Comparison of ENCODE assay signal across 22 mouse cellular contexts in the genomic region with DNA sequence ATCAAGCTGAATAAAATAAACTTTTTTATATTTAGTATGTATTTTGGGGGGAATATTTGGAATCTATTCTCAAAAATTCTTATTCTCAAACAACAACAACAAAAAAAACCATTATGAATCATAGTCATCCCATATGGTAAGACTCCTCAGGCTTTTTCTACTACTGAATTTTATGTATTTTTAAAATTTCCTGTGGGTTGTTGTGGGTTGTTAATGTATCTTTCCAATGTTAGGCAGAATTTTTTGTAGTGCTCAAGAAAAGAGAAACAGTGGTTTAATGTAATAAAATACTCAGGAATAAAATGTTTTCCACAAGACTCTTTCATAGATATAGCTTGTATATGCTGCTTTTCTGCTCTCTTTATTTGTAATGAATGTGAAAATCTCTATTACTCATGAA.
DNase-seq lines count a peak whose midpoint lies in the region; ATAC-seq lines count a peak whose summit lies in the region.
"Had no signal": no experiment of that assay in that cellular context is flagged by ENCODE, and none has a peak within 500 bp of the region (broad histone marks: within the 10 kb centered on the region; RNA-seq: fewer than 3 reads in every experiment).

No protein-coding gene starts in this region.

- DNase-seq in frontal cortex, postnatal 25 days (ENCODE audit: low spot score in 2 of 2), result no peak
- DNase-seq in brain, adult 2 months (ENCODE audit: low read depth, low spot score), result peak; percentile 14
- DNase-seq in telencephalon, adult 2 months (ENCODE audit: low read depth, low spot score), result peak; percentile 47
- no peak for DNase-seq in midbrain, embryonic 11.5 days (ENCODE audit: low spot score, missing footprints)
- DNase-seq in right cerebral cortex, postnatal 10 days (ENCODE audit: low spot score in 2 of 2), result no peak
- DNase-seq: adrenal gland, adult 2 months; adrenal gland, adult 8-10 months; adrenal gland, postnatal 10 days; adrenal gland, postnatal 14 days; adrenal gland, postnatal 25 days; adrenal gland, postnatal 36 days; B cell, adult 2 months; cerebellum, adult 11 months; cerebellum, adult 11-12 months; cerebellum, adult 18-20 months; cerebellum, adult 2 months had no signal

- no peaks in the 10 kb centered on the region for H3K36me3 ChIP-seq in midbrain, embryonic 11.5 days (ENCODE audit: control insufficient read depth, insufficient read depth, low read length)
- H3K36me3 ChIP-seq: G1E had no signal

- H3K9me3 ChIP-seq in midbrain, embryonic 11.5 days (ENCODE audit: control insufficient read depth, low read length), result no peaks in the 10 kb centered on the region
- H3K9me3 ChIP-seq: G1E had no signal

- no peak overlapping the region for H3K4me2 ChIP-seq in midbrain, embryonic 11.5 days

- no peaks in the 10 kb centered on the region for H3K27me3 ChIP-seq in midbrain, embryonic 11.5 days (ENCODE audit: control insufficient read depth, insufficient read depth, low read length)
- H3K27me3 ChIP-seq: CH12.LX, Patski had no signal

- H3K9ac ChIP-seq in midbrain, embryonic 11.5 days (ENCODE audit: low read length), result no peak overlapping the region

- H3K4me3 ChIP-seq in midbrain, embryonic 11.5 days (ENCODE audit: low read depth, low read length), result no peak overlapping the region

- no peaks in the 10 kb centered on the region for H3K4me1 ChIP-seq in midbrain, embryonic 11.5 days (ENCODE audit: control insufficient read depth, insufficient read depth, low read length)

- ATAC-seq in frontal cortex, adult (ENCODE audit: low TSS enrichment), result peak; percentile 91
- no peak for ATAC-seq in midbrain, embryonic 11.5 days (ENCODE audit: low FRiP score)
- ATAC-seq: activated CD4-positive, CD25-positive, alpha-beta regulatory T cell, adult 4 months; CD4-positive, CD25-positive, alpha-beta regulatory T cell, adult 4 months; Patski had no signal

- H3K27ac ChIP-seq in midbrain, embryonic 11.5 days (ENCODE audit: low read depth, low read length), result no peak overlapping the region

Comparison
In these comparisons a context has a peak if more than half of its experiments do, and no peak if none do; other contexts are left out.
1. DNase-seq: peak in brain, adult 2 months (single experiment) and telencephalon, adult 2 months (single experiment); none in frontal cortex, postnatal 25 days (0 of 2), midbrain, embryonic 11.5 days (single experiment) and right cerebral cortex, postnatal 10 days (0 of 2).